Mouse (Mus musculus): Measurements from ENCODE around the gene Znrd1as. TPM values are rescaled to one million over a fixed set of nuclear protein-coding genes. Genes with fewer than 3 reads are reported as not detected.
A peak's percentile ranks its signal among the peaks of the same experiment; 100 is the strongest.
"Not testable (repeated sequence)": the region's sequence is repeated elsewhere in the genome, so short reads cannot be mapped to it uniquely, and the experiment has no call there.

The Znrd1as gene
- total RNA-seq, 2 experiments from 2014 or later: 5.5 to 6.2 TPM

- ATAC-seq (replicated peaks; ENCODE audit: poor library complexity): no peak
Observed at GRCm38 (mm10) chr17:36949265-36949664, 9.1 kb upstream of the Znrd1as start.

DNA sequence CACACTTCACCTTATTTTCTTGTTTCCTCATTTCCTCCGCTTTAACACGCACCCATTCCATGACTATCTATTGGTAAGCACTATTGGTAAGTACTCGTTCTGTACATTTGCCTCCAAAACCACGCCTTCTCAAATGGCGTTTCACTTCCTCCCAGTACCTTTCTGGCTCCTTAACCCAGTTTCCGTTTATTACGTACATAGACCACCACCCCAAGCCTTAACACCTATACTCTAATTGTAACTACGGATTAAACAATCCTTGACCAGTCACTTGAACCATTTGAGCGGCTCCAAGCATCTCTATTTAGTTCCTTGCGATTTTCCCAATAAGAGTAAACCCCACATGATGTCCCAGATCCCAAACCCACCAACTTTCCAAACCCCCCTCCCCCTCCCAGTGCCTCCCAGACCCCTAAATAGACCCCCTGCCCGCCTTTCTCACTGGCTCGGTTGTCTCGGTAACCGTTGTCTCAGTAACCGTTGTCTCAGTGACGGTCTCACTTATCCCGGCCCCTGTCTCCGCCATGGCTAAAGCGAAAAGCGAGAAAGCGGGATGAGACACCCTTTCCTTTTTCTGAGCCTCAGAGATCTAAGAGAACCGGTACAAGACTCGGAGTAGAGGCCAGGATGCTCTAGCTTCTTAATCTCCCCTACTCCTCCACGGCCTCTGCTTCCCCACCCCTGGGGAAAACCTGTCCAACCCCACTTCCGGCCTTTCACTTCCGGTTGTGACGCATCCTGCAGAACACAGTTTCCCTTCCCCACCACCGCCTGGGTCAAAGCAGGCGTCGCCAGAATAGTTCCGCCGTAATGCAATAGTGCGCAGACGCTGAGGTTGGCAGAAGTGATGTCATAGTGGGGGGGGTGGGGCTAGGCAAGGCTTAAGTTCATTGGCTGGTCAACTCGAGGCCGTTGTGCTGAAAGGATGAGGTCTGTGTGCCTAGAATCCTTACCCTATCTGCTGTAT lies 7.1 kb upstream of the Znrd1as start, which contains the start of gene Ppp1r11:
TSS of gene Ppp1r11 (minus strand) at position 761 of the 967 bp plus-strand sequence.
- ATAC-seq (replicated peaks; ENCODE audit: poor library complexity): peak; percentile 96

GRCm38 (mm10) chr17:36952631-36953030 lies 5.8 kb upstream of the Znrd1as start:
- ATAC-seq (replicated peaks; ENCODE audit: poor library complexity): no peak

DNA sequence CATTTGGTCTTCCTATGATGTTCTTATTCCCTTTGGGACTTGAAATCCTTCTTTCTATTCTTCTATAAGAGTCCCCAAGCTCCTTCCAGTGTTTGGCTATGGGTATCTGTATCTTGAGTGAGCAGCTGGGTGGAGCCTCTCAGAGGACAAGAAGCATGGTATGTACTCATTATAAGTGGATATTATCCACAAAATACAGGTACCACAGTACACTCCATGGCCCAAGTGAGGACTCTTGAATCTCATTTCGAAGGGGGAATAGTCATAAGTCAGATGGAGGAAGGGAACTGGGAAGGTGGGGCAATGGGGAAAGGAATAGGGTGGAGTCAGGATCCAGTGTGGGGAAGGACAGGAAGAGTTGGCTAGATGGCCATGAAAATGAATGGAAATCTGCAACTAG lies 5.3 kb upstream of the Znrd1as start:
- ATAC-seq (replicated peaks; ENCODE audit: poor library complexity): no peak

DNA sequence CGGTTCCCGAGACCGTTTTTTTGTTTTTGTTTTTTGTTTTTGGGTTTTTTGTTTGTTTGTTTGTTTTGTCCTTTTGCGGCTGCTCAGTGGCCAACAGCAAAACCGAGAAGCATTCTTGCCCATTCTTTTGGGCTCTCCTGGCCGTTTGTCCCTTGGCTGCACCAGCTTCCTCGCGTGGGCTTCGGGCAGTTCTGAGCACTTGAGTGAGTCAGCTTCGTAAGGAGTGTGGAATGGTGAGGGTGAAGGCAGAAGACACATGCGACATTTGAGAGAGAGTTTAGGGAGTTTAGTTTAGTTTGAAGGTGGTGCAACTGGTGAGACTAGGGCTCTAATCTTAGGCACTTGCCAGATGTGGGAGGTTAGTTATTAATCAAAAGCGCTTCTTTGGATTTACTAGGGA lies 492 bp downstream of the Znrd1as start:
- 0 out of 2 replicates have a peak, but pooled peaks have one; percentile 13 for ATAC-seq (replicated peaks; ENCODE audit: poor library complexity)

DNA sequence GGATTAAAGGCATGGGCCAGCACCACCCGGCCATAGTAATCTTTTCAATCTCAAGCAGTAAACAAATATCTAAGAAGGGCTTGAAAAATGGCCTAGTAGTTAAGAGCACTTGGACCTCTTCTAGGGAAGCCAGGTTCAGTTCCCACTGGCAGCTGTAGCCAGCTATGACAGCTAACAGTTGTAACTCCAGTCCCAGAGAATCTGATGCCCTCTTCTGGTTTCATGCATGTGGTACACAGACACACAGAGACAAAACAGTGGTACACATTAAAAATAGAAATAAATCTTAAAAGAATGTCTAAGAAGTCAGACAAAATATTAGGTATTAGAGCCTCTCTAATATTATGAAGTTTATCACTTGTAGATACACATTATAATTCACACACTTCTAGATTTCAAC lies 2.7 kb downstream of the Znrd1as start:
- ATAC-seq (replicated peaks; ENCODE audit: poor library complexity): no peak

DNA sequence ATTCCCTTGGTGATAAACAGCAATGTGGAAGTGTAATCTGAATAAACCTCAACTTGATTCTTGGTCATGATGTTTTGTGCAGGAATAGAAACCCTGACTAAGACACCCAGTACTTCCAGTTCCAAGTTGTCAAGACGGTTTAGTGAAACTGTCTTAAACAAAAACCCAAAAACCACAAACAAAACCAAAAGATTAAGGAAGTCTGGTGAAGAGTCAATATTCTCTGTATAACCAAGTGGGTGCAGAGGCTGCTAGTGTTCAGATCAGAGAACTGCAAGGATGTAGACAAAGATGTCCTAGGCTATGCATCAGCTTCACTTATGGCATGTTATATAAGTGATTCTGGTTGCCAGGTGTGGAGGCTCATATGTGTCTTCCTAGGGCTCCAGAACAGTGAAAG lies 8.5 kb downstream of the Znrd1as start:
- peak; percentile 64 for ATAC-seq (replicated peaks; ENCODE audit: poor library complexity)

DNA sequence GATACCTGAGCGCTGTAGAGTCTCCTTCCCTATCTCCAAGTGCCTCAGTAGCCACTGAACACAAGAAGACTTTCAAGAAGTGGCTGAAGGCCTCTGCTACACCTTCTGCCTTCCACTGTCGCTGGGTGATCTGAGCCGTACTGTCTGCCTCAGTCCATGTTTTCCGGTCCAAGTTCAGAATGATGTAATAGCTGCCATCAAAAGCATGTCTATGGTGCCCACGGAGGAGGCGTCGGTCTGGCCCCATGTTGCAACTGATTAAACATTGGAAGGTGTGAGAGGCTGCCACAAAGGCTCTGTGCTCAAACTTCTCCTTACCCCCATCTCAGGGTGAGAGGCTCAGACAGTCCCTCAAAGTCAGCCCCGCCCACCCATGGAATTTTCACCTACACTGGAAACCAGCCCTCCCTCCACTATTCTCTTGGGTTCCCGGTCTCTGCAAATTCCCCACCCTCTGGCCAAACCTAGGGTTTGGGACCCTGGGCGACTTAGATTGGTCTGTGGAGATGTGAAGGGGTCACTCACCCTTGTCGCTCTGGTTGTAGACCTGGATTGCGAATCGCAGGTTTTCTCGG lies 12.0 kb downstream of the Znrd1as start:
- ATAC-seq (replicated peaks; ENCODE audit: poor library complexity): peak; percentile 29

DNA sequence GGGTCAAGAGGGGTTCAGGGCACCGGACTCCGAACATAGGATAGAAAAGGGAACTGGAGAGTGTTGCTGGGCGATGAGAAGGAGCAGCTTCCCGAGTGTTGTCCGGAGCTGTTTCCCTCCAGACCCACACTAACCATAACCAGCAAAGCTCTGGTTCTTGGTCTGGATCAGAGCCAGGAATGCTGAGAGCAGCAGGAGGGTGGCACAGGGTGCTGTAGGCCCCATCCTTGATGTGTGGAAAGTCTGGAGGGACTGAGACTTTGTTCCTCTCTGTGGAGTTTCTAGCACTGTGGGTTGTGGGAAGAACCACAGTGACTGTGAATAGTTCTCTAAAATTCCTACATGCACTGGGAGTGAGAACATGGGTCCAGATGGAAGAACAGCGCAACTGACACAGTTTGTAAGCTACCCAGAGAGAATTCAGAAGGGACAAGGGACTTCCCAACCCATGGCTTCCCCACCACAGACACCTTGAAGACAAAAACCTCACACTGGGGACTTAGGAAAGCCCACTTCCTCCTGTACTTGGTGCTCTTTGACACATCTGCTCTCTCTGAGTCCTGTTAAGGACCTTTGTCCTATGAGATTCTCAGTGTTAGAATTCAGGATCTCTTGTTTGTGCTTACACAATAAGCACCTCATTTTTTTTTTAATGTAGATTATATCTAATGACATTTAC lies 12.9 kb downstream of the Znrd1as start:
- peak; percentile 68 for ATAC-seq (replicated peaks; ENCODE audit: poor library complexity)

- peak; percentile 49 for ATAC-seq (replicated peaks; ENCODE audit: poor library complexity)
Observed at GRCm38 (mm10) chr17:36972791-36973190, 14.4 kb downstream of the Znrd1as start.

GRCm38 (mm10) chr17:36973271-36973787 lies 14.9 kb downstream of the Znrd1as start:
- no peak for ATAC-seq (replicated peaks; ENCODE audit: poor library complexity)

DNA sequence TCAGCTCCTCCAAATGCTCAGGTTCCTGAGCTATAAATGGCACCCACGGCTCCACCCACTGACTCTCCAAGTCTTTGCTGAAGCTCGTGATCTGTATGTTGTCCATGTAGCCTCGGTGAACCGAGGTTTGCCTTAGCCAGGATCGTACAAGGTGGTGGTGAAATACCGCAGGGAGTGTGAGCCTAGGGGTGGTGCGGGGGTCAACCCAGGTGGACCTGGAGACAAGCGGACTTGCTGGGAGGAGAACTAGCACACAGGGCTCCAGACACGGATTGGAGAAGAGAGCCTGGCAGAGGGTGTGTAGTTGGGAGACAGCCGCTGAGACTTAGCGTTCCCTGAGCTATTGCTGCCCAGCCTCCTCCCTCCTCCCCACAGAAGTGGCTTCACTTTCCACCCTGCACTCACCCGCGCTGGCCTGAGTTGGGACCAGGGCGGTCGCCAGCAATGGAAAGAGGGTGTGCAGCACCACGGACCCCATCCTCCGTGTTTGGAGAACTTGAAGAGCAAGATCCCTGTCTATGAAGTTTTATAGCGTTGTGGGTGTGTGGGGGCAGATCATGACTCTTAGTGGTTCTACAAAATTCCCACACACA lies 22.9 kb downstream of the Znrd1as start, which contains the start of gene 2410137M14Rik:
TSS of gene 2410137M14Rik (minus strand) at position 17 of the 593 bp plus-strand sequence.
- peak; percentile 53 for ATAC-seq (replicated peaks; ENCODE audit: poor library complexity)

DNA sequence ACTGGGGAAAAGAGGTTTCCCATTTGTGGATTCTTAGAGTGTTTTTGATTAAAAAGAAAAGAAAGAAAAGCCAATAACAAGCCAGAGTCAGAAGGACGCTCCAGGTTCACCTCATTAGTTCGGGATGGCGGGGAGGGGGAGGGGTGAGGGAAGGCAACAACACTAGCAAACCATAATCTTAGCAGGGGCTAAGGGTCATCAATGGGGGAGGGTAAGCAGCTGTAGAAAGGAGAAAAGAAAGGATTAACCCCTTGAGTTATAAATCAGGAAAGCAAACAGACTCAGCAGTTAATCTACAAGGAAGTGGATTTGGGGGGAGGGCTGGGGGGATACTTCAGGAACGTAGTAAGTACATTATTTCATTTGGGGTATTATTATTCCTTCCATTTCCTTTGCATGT lies 23.5 kb downstream of the Znrd1as start:
- ATAC-seq (replicated peaks; ENCODE audit: poor library complexity): no peak

DNA sequence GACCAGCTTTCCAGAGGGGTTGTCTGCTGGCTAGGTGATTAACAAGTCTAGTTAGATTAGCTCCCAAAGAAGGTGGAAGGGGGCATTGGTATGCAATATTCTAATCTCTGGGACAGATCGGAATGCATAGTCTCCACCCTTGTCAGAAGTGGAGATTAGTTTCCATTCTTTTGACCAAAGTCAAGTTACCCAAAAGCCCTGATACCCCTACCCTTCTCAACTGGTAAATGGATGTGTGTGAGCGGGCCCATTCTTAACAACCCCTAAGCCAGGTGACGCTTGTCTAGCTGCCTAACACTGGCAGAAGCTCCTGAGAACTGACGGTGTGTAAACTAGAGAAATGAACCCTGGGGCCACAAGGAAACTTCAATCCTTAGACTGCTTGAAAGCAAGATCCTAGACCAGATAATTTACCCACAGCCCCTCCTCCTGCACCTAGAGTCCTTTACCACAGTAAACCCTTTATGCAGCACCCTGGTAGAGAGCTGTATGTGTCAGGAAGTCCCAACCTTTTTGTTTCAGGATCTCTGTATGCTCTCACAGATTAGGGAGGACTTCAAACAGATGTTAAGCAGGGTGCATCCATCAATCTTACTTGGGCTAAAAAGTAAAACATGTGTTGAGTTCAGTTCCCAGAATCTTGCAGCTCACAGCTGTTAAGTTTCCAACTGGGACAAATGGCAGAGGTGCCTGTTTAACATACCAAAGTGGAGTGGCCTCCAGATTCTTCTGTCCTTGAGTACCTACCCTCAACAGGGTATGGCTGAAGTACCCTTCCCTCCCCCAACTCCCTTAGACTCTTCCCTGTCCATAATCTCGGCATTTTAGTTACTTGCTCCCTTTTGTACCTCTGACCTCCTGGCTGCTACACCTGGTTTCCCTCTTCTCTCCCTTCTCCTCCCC lies 24.1 kb downstream of the Znrd1as start:
- no peak; the same call in 1 of the 2 replicates for ATAC-seq (replicated peaks; ENCODE audit: poor library complexity)

- peak; percentile 38; the same call in 1 of the 2 replicates for ATAC-seq (replicated peaks; ENCODE audit: poor library complexity)
Observed at GRCm38 (mm10) chr17:36988475-36988874, 30.1 kb downstream of the Znrd1as start.

GRCm38 (mm10) chr17:36989437-36989836 lies 31.0 kb downstream of the Znrd1as start, which contains the start of gene H2-M5:
H2-M5 (minus strand) TSS chr17:36989537.
- no peak for ATAC-seq (replicated peaks; ENCODE audit: poor library complexity)

GRCm38 (mm10) chr17:36990630-36991029 lies 32.2 kb downstream of the Znrd1as start:
- not testable (repeated sequence) for ATAC-seq (replicated peaks; ENCODE audit: poor library complexity)

- peak; percentile 72 for ATAC-seq (replicated peaks; ENCODE audit: poor library complexity)
Observed at GRCm38 (mm10) chr17:36992336-36993104, 34.1 kb downstream of the Znrd1as start.
